Mouse (Mus musculus) testis, adult 2 months (tissue): ENCODE results near the gene Fam32a. TPM values are rescaled to one million over a fixed set of nuclear protein-coding genes. Genes with fewer than 3 reads are reported as not detected.

Experiments used
- H3K27ac ChIP-seq: fragments of 200-500 bp; 2 replicates; pipeline ENCODE4 v1.5.1; 2012; ENCODE audit warnings: low read depth, low read length; ENCODE audit not compliant: control insufficient read depth, insufficient read depth
- H3K27me3 ChIP-seq: fragments of 200-500 bp; 2 replicates; pipeline ENCODE4 v1.6.1; 2012; ENCODE audit warnings: mild to moderate bottlenecking, low read length, moderate library complexity; ENCODE audit not compliant: control insufficient read depth, insufficient read depth
- H3K36me3 ChIP-seq: fragments of 200-500 bp; 2 replicates; pipeline ENCODE4 v1.6.1; 2012; ENCODE audit warnings: mild to moderate bottlenecking, low read length; ENCODE audit not compliant: control insufficient read depth, insufficient read depth
- H3K4me1 ChIP-seq: fragments of 200-500 bp; 2 replicates; pipeline ENCODE4 v1.6.1; 2012; ENCODE audit warnings: low read length; ENCODE audit not compliant: control insufficient read depth, insufficient read depth
- H3K4me3 ChIP-seq: fragments of 200-500 bp; 2 replicates; pipeline ENCODE4 v1.5.1; 2012; ENCODE audit warnings: low read depth, mild to moderate bottlenecking, low read length, moderate library complexity, mixed read lengths; ENCODE audit not compliant: control insufficient read depth
- CTCF ChIP-seq: fragments of 200-500 bp; IDR thresholded peaks from 2 replicates; pipeline ENCODE4 v1.5.1; 2012; ENCODE audit warnings: low read depth, mild to moderate bottlenecking, inconsistent platforms, low read length, moderate library complexity; ENCODE audit not compliant: control insufficient read depth, insufficient read depth, insufficient replicate concordance
- POLR2A ChIP-seq: fragments of 200-500 bp; IDR thresholded peaks from 2 replicates; pipeline ENCODE4 v1.6.1; 2012; ENCODE audit warnings: low read depth, mild to moderate bottlenecking, inconsistent platforms, low read length, moderate library complexity; ENCODE audit not compliant: control insufficient read depth
- polyA plus RNA-seq: library from polyadenylated mRNA; depleted of rRNA; stranded (reverse); fragments of >200 nt; gene quantifications from 2 replicates; pipeline ENCODE4 v1.2.3, GENCODE M21; 2012; rRNA removed

The Fam32a gene
- 14.5 and 15.4 TPM in 2 replicates for polyA plus RNA-seq

DNA sequence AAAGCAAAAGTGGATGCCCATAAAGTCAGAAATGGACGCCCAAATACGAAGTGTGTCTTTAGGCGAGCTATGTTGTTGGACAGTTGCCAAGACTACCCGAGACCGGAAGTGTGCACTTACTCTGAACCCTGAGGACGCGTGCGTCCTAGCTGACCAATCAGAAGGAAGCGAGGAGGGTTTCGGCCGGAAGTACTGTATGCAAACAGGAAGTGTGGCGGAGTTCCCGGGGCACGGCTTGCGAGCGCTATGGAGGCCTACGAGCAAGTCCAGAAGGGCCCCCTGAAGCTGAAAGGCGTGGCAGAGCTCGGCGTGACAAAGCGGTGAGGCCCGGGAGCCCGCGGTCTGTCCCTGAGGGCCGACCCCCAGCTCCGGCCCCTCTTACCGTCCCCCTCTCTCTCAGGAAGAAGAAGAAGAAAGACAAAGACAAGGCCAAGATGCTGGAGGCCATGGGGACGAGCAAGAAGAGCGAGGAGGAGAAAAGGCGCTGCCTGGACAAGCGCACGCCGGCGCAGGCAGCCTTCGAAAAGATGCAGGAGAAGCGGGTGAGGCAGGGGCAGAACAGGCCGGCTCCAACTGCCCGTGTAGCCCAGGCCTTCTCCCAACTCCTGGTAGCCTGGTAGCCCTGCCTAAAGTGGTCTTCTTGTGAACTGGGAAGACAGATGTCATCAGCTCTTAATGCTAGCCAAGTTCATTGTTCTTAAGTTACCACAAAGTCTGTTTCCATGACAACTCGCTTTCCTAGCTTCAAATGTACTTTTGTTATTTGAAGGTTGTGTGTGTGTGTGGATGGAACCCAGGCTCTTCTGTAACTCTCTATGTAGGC lies at the start of gene Fam32a:
Fam32a (plus strand) TSS at position 190 of the 823 bp plus-strand sequence.
- no peaks in the 10 kb centered on the region for H3K27me3 ChIP-seq
- peak within 1 kb of the TSS; percentile 97 for H3K4me3 ChIP-seq
- TF ChIP-seq POLR2A (peak; percentile 87), CTCF (no peak)
- H3K27ac ChIP-seq: peak within 1 kb of the TSS; percentile 86
- H3K36me3 ChIP-seq: 0 out of 2 replicates have a peak, but pooled peaks cover 1% of the 10 kb centered on the region
- H3K4me1 ChIP-seq: no peaks in the 10 kb centered on the region; the same call in 1 of the 2 replicates

DNA sequence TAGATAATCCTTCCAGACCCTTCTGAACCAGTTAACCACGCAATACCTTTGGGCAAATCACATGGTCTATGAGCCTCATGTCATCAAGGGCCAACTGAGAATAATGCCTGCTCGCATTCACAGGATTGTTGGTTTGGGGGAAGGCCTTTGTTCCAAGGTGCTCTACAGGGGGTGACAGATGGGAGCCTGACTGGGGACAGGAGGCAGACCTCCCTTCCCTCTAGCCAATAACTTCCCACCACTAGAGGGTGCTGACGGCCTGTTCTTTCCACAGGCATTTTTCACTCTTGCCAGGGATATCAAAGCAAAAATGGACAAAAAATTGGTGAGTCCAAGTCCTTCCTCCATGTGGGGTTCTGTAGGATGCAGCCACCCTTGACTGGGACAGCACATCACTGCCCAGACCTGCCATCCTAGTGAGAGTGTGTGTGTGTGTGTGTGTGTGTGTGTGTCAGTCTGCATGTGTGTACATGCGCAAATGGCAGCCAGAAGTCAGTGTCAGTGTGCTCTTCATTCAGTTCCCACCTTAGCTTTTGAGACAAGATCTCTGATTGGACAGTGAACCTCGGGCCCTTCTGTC lies 42.1 kb upstream of the Fam32a start:
- no peak for TF ChIP-seq POLR2A
- peak; percentile 46; the same call in 1 of the 2 replicates for TF ChIP-seq CTCF

DNA sequence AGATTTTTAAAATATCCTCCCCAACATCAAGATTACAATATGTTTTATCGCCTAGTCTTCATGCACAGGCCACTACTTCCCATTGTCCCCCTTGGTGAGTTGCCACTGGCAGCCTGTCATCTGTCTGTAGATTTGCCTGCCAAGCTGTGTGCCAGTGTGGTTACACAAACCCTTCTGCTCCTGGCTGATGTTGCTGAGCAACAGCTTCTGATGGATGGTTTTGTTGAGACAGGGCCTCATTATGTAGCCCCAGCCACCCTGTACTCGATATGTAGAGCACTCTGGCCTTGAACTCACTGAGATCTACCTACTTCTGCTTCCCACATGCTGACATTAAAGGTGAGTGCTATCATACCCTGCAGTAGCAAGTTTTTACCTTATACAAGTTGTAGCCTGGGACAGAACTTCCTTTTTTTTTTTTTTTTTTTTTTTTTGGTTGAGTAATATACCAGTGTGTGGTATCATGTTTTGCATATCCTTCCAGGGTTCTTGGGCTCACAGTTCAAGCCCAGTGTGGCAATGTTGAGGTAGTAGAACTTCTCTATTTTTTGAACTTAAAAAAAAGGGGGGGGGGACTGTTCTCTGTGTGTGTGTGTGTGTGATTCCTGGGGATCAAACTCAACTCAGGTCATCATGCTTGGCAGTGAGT lies 35.9 kb upstream of the Fam32a start:
- no peak for TF ChIP-seq POLR2A
- TF ChIP-seq CTCF: no peak
- no peak overlapping the region for H3K4me3 ChIP-seq
- H3K27me3 ChIP-seq: no peaks in the 10 kb centered on the region
- no peaks in the 10 kb centered on the region for H3K36me3 ChIP-seq
- no peaks in the 10 kb centered on the region for H3K4me1 ChIP-seq
- H3K27ac ChIP-seq: no peak overlapping the region

More for the DNA sequence above, 42.1 kb upstream of the Fam32a start:
- H3K4me3 ChIP-seq: no peak overlapping the region
- no peak overlapping the region for H3K27ac ChIP-seq
- no peaks in the 10 kb centered on the region for H3K4me1 ChIP-seq
- H3K36me3 ChIP-seq: peaks cover 2% of the 10 kb centered on the region
- no peaks in the 10 kb centered on the region for H3K27me3 ChIP-seq

DNA sequence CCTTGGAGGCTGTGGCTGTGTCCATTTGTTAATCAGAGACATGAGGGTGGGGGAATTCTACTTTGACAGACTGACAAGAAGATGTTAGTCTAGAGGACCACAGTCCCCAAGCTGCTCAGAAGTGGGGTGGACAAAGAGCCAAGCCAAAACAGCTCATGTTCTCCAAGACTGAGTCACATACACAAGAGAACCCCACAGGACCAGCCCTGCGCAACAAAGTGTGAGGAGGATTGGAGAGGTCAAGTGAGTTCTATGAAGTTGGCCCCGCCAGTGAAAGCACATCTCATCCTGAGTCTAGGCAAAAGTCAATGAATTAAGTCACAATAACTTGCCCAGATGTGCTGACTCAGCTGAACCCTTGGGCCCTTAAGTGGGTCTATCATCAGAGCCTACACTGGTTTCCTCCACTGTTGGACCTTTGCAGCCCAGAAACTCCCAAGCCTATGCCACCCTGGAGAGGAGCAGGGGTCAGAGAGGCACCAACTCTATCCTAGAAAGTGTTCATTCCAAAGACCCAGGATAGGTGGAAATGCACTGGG lies 31.7 kb upstream of the Fam32a start:
- no peaks in the 10 kb centered on the region for H3K27me3 ChIP-seq
- no peak overlapping the region for H3K4me3 ChIP-seq
- H3K36me3 ChIP-seq: no peaks in the 10 kb centered on the region
- H3K27ac ChIP-seq: no peak overlapping the region
- H3K4me1 ChIP-seq: no peaks in the 10 kb centered on the region
- TF ChIP-seq CTCF: no peak
- no peak for TF ChIP-seq POLR2A

DNA sequence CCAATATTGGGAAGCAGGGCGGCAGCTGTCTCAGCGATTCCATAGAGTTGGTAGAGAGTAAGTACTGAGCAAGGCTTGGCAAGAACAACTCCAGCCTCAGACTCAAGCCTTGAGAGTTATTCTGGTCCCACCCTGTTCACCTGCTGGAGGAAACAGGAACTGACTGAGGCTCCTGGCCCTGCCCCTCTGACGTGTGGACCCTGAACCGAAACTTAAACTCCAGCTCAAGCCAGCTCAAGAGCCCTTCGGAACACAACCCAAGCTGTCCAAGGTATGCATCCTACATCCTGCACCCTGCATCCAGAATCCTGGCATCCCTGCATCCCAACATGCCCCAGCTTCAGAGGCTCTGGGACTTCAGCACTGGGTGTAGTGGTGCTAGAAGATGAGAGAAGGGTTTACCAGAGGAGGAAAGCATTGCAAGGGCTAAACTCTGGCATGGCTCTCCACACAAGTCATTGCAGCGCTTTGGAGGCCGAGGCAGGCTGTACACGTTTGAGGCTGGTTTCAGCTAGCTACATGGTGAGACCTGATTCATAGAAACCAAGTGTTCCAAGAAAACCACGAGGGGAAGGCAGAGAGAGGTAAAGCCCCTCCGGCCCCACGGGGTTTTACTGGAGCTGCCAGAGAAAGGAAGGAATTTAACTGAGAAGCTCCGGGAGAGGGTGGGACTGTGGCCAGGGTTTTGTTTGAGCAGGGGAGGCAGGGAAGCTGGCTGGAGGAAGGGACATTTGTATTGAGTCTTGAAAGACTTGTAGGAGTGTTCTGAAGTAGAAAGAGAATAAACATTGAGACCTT lies 29.9 kb upstream of the Fam32a start, which contains the start of gene Hsh2d:
Hsh2d (plus strand) TSS at position 222 of the 798 bp plus-strand sequence.
- Histone ChIP-seq H3K4me1 (no peaks in the 10 kb centered on the region), H3K27me3 (no peaks in the 10 kb centered on the region), H3K27ac (no peak within 1 kb of the TSS), H3K4me3 (no peak within 1 kb of the TSS), H3K36me3 (no peaks in the 10 kb centered on the region)
- TF ChIP-seq POLR2A (no peak), CTCF (no peak)

DNA sequence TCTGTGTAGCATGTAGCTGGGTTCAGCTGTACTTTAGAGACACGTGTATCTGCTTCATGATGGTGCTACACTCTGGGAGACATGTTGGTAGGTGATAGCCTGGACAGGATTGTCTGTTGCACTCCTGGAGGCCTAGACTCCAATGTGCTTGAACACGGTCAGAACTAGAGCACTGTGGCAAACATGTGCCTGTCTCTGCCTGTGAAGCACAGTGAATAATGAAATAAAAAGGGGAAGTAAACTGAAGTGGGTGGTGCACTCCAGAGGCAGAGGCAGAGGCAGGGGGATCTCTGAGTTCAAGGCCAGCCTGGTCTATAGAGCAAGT lies 29.4 kb upstream of the Fam32a start:
- H3K4me1 ChIP-seq: no peaks in the 10 kb centered on the region
- no peak overlapping the region for H3K27ac ChIP-seq
- no peak overlapping the region for H3K4me3 ChIP-seq
- TF ChIP-seq CTCF: no peak
- TF ChIP-seq POLR2A: no peak
- H3K36me3 ChIP-seq: no peaks in the 10 kb centered on the region
- no peaks in the 10 kb centered on the region for H3K27me3 ChIP-seq

DNA sequence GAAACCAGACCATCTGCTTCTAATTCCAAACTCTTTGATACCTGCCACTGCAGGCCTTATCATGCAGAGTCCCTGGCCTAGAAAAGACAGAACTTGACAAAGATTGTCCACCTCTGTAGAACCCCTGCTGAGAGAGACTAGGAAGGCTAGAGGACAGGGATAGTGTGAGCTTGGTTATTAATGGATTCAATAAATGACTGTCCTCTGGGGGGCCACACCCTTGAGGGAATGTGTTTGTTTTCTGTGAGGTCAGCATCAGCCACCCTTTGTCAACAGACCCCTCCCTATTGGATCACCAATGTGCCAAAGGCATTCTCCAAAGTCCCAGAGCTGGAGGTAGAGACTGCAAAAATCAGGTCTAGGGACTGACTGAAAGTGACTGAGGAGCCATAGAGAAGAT lies 27.5 kb upstream of the Fam32a start:
- H3K4me1 ChIP-seq: no peaks in the 10 kb centered on the region
- TF ChIP-seq POLR2A (no peak), CTCF (no peak)
- no peak overlapping the region for H3K27ac ChIP-seq
- H3K36me3 ChIP-seq: no peaks in the 10 kb centered on the region
- no peak overlapping the region for H3K4me3 ChIP-seq
- H3K27me3 ChIP-seq: no peaks in the 10 kb centered on the region
